Mouse (Mus musculus) hindbrain, embryonic 12.5 days (tissue): Measurements from ENCODE around the gene Adat2. TPM values are rescaled to one million over a fixed set of nuclear protein-coding genes. Genes with fewer than 3 reads are reported as not detected.

Source experiments
- ATAC-seq: fragments of 200-750 bp; cut with Nextera tagmentation; 2 replicates; pipeline ENCODE4 v1.8.0; 2017; ENCODE audit warnings: moderate TSS enrichment; ENCODE audit not compliant: low FRiP score
- H3K27ac ChIP-seq: fragments of 300-500 bp; sonication (generic); 2 replicates; pipeline ENCODE4 v1.5.1; 2016; ENCODE audit warnings: mild to moderate bottlenecking
- H3K27me3 ChIP-seq: fragments of 300-500 bp; sonication (generic); 2 replicates; pipeline ENCODE4 v1.6.1; 2016; ENCODE audit warnings: mild to moderate bottlenecking
- H3K36me3 ChIP-seq: fragments of 300-500 bp; sonication (generic); 2 replicates; pipeline ENCODE4 v1.6.1; 2016; ENCODE audit warnings: mild to moderate bottlenecking
- H3K4me1 ChIP-seq: fragments of 300-500 bp; sonication (generic); 2 replicates; pipeline ENCODE4 v1.6.1; 2016
- H3K4me2 ChIP-seq: fragments of 300-500 bp; sonication (generic); replicated peaks from 2 replicates; pipeline ENCODE4 v1.6.1; 2016; ENCODE audit warnings: mild to moderate bottlenecking
- H3K4me3 ChIP-seq: fragments of 300-500 bp; sonication (generic); 2 replicates; pipeline ENCODE4 v1.5.1; 2016; ENCODE audit warnings: mild to moderate bottlenecking
- H3K9ac ChIP-seq: fragments of 300-500 bp; sonication (generic); 2 replicates; pipeline ENCODE4 v1.6.1; 2016; ENCODE audit warnings: mild to moderate bottlenecking, moderate library complexity
- H3K9me3 ChIP-seq: fragments of 300-500 bp; sonication (generic); replicated peaks from 2 replicates; pipeline ENCODE4 v1.6.1; 2016; ENCODE audit warnings: mild to moderate bottlenecking
- WGBS: fragments of 180-500 bp; shearing (Covaris S2); methylation state at CpG from one replicate; pipeline ENCODE4 v1.1.7; 2016; 5-methylcytosine and 5-hydroxymethylcytosine counted together
- polyA plus RNA-seq: library from polyadenylated mRNA; unstranded; fragments of >200 nt; fragmentation: Nextera tagmentation; extraction: Ambion mirVana; gene quantifications from 2 replicates; pipeline ENCODE4 v1.2.1, GENCODE M21; 2016

Gene Adat2
- polyA plus RNA-seq, 1 experiment from 2014 or later, result 3.8 TPM

DNA sequence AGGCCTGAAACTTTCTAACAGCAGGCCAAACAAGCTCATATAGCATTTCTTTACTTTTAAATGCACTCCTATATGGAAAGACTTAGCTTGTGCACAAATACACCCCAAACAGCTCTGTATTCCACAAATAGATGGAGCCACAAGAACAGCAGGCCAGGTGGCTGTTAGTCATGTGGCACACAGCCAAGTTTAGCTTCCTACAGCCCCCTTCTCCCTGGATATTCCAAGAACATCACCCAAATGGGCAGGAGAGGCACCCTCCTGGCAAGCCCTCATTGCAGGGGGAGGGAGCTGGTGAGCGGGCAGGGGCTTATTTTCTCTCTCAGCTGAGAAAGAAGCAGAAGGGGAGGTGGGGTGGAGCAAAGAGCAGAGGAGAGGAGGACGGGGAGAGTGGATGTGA, 48.2 kb downstream of the Adat2 start:
- H3K4me1 ChIP-seq, result no peaks in the 10 kb centered on the region
- no peak overlapping the region for H3K27ac ChIP-seq
- no peak overlapping the region for H3K4me2 ChIP-seq
- no peaks in the 10 kb centered on the region for H3K27me3 ChIP-seq
- 69% methylated on average over 2 of the region's 2 CpGs for WGBS
- H3K4me3 ChIP-seq, result no peak overlapping the region
- no peaks in the 10 kb centered on the region for H3K36me3 ChIP-seq
- no peak for ATAC-seq
- H3K9ac ChIP-seq, result no peak overlapping the region
- H3K9me3 ChIP-seq, result peaks cover 5% of the 10 kb centered on the region; the same call in 1 of the 2 replicates

Other genes starting within 250 kb of the Adat2 start
- 14.5 and 16.0 TPM in 2 replicates for gene Phactr2, start 78.5 kb upstream of the Adat2 start, polyA plus RNA-seq
- gene Fuca2, start 53.4 kb upstream of the Adat2 start, polyA plus RNA-seq, result 30.9 and 31.5 TPM in 2 replicates
- gene Pex3, start 248 bp downstream of the Adat2 start, polyA plus RNA-seq, result 24.2 and 25.8 TPM in 2 replicates